Mouse (Mus musculus) 3134 (cell line): ENCODE data around the gene Sytl3.
A peak's percentile ranks its signal among the peaks of the same experiment; 100 is the strongest.

Experiments
- DNase-seq: peaks from one replicate; pipeline ENCODE4 v3.0.0-alpha.2; 2011; ENCODE audit warnings: low spot score; ENCODE audit not compliant: insufficient read length; ENCODE audit errors: extremely low read depth

The Sytl3 gene

GRCm38 (mm10) chr17:6775671-6776070 lies 116.8 kb downstream of the Sytl3 start:
- no peak for DNase-seq

DNA sequence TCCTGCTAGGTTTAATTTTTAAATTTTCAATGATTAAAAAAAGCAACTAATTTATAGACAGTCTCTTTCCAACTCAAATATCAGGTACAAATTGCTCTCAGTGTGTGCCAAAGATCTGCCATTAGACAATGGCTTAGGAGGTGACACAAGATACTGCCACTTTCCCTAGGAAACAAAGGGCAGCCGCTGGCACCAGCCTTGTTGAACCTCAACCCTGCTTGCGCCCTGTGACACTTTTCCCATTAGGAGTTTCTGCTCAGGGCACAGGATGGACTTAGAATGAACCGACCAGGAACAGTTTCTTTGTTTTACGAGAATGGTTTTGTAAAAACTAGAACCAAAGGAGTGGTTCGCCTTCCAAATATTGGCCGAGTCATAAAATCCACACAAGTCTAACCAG lies 117.2 kb downstream of the Sytl3 start:
- no peak for DNase-seq

DNA sequence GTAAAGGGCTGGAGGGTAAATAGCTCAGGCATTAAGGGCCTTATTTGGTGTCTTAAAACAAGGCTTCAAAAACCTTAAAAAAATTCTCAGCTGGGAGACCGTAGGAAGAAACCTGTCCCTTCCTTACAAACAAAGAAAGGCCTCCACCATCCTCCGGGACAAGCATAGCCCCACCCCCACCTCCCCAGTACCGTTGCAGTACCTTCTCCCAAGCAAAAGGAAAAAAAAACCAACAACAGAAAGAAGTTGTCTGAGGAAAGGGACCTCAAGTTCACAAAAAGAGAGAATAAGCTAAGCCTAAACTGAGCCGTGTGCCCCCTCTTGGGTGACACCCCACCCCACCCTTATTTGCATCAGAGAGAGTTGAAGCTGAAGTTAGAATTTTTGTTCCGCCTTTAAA lies 117.7 kb downstream of the Sytl3 start:
- no peak for DNase-seq

DNA sequence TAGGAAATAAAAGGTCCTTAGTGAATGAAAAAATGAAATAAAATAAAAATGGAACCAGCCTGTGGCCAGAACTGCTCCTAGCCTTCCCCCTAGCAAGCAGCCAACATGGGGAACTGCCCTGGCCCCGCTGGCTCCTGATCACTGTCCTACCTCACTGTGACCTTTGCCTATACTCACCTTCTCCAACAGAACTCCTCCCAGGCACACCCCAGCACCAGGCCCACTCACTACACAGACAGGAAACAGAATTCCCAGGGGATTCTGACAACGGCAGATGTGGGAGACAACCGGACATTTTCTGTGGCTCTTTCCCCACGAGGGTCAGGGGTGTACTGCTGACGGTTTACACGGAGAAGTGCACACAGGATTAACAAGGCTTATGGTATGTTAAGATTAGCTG lies 118.2 kb downstream of the Sytl3 start:
- DNase-seq, result no peak

- DNase-seq, result no peak
These were observed 118.9 kb downstream of the Sytl3 start for GRCm38 (mm10) chr17:6777629-6778331.

GRCm38 (mm10) chr17:6778332-6778683 lies 119.4 kb downstream of the Sytl3 start:
- peak; percentile 60 for DNase-seq

- DNase-seq, result peak; percentile 71
These were observed 120.0 kb downstream of the Sytl3 start for GRCm38 (mm10) chr17:6778771-6779509.

- peak; percentile 38 for DNase-seq
These were observed 120.7 kb downstream of the Sytl3 start for GRCm38 (mm10) chr17:6779632-6780031.

DNA sequence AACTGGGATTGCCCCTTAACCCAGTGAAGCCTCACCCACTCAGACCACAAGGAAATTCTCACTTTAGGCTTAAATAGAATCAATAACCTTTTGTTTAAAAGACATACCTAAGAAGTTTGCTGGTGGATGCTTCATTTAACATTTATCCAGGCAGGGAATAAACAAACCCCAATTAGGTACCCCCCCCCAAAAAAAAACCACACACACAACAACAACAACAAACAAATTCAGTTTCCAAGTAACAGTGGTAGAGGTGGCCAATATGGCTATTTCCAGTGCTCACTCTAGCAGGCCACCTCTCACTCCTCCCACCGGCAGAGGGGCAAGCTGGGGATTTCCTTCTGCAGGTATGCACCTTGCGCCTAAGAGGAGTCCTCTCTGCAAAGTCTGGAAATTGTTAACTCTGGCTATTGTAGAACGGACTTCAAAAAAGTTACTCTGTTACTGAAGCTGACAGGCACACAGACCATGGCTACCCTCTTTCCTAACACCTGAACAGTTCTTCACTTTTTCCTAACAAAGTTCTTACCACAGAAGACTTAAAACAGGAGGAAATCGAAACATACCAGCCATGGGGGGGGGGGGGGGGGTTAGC lies 121.7 kb downstream of the Sytl3 start:
- DNase-seq, result no peak

GRCm38 (mm10) chr17:6781273-6781672 lies 122.4 kb downstream of the Sytl3 start:
- no peak for DNase-seq

DNA sequence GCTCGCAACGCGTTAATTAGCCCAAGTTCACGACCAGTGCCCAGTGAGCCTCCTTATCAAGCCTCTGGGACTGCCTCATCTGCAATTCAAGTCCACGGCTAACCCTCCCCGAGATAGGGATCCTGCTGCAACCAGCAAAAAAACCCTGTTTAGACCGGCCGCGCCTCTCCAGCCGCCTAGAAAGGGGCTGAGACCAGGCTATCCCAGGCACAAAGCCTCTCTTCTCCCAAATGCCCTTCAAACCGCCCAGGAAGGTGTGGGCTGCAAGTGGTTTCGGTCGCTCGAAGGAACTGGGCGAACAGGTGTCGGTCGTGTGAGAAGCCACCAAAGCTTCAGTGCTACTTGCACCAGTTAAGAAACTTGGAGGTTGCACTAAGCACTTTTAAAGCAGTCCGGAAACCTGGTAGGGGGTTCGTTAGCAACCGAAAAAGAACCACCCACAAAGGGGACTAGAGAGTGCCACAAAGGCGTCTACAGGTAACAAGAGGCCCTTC lies 123.2 kb downstream of the Sytl3 start:
- DNase-seq, result no peak

GRCm38 (mm10) chr17:6782611-6783005 lies 123.7 kb downstream of the Sytl3 start, which contains the start of gene Ezr:
Gene Ezr, minus strand, starts transcription at chr17:6782784.
- DNase-seq, result peak; percentile 99

DNA sequence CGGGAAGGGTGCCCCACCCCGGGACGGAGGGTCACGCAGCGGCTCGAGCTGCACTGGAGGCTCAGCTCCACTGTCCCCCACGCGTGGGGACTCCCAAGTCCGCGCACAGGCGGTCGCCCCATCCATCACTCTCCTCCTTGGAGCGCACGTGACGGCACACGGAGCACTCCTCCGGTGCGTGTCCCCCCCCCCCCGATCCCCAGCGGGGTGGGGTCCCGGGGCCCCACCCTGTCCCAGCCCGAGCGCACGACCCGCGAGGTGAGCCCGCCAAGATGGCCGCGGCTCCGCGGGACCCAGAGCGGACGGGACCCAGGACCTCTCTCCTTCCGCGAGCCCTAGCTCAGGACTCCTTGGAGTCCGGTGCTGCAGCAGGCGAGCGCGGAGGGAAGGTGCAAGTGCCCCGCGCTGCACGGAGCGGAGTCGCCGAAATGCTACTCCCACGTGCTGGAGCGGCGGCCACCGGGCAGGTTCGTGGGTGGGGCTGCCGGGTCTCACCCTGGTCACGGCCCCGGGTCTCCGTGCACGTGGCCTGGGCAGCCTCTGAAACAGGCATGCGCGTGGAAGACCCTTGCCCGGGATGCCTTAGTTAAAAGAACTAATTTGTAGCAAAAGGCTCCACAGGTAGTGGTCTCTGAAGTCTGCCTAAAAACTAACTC lies 124.2 kb downstream of the Sytl3 start:
- no peak for DNase-seq

DNA sequence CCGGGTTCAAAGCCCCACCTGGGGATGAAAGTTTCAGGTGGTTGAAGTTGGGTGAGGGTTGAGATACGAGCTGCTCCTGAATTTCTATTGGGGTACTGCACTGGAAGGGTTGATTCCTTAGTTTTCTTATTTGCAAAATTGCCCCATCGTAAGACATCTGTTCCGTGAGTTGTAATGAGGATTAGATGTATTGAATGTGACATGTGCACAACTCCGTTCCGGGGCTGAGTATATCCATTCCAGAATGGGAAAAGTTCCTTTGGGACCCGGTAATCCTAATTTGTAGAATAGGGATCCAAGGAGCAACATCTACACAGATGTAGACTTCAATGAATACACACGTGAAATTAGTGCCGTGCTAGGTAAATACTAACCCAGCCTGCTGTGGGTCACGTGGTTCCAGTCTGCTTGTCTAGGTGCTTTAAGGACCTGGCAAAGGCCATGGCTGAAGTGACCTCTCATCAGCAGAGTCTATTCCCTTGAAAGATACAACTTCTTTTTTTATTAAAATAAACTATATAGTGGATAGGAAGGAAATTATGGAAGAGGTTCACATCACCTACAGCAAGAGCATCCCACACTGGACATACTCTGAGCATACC lies 125.0 kb downstream of the Sytl3 start:
- DNase-seq, result no peak

- no peak for DNase-seq
These were observed 128.3 kb downstream of the Sytl3 start for GRCm38 (mm10) chr17:6787241-6787640.
